Mouse (Mus musculus) forebrain, embryonic 16.5 days (tissue): ENCODE results near the gene Kcna7. TPM values are rescaled to one million over a fixed set of nuclear protein-coding genes. Genes with fewer than 3 reads are reported as not detected.

ENCODE experiments used
- ATAC-seq: fragments of 200-750 bp; cut with Nextera tagmentation; 2 replicates; pipeline ENCODE4 v1.8.0; 2017; ENCODE audit warnings: mild to moderate bottlenecking, moderate library complexity
- H3K27ac ChIP-seq: fragments of 300-500 bp; sonication (generic); 2 replicates; pipeline ENCODE4 v1.5.1; 2014; ENCODE audit warnings: low read length, control low read depth
- H3K27me3 ChIP-seq: fragments of 300-500 bp; sonication (generic); replicated peaks from 2 replicates; pipeline ENCODE4 v1.6.1; 2014; ENCODE audit warnings: low read length; ENCODE audit not compliant: control insufficient read depth, insufficient read depth
- H3K36me3 ChIP-seq: fragments of 300-500 bp; sonication (generic); 2 replicates; pipeline ENCODE4 v1.6.1; 2014; ENCODE audit not compliant: control insufficient read depth, insufficient read depth
- H3K4me1 ChIP-seq: fragments of 300-500 bp; sonication (generic); replicated peaks from 2 replicates; pipeline ENCODE4 v1.6.1; 2014; ENCODE audit warnings: low read length; ENCODE audit not compliant: control insufficient read depth, insufficient read depth
- H3K4me2 ChIP-seq: fragments of 300-500 bp; sonication (generic); 2 replicates; pipeline ENCODE4 v1.6.1; 2014; ENCODE audit warnings: mild to moderate bottlenecking, low read length, control low read depth
- H3K4me3 ChIP-seq: fragments of 300-500 bp; sonication (generic); replicated peaks from 2 replicates; pipeline ENCODE4 v1.5.1; 2014; ENCODE audit warnings: mild to moderate bottlenecking, low read length, control low read depth
- H3K9ac ChIP-seq: fragments of 300-500 bp; sonication (generic); replicated peaks from 2 replicates; pipeline ENCODE4 v1.6.1; 2014; ENCODE audit warnings: low read depth, low read length, control low read depth
- H3K9me3 ChIP-seq: fragments of 300-500 bp; sonication (generic); 2 replicates; pipeline ENCODE4 v1.6.1; 2016; ENCODE audit warnings: low read length; ENCODE audit not compliant: control insufficient read depth
- WGBS: fragments of 180-500 bp; shearing (Covaris S2); extraction: QIAGEN DNeasy Blood & Tissue Kit; methylation state at CpG from one replicate; pipeline ENCODE4 v1.1.7; 2014; 5-methylcytosine and 5-hydroxymethylcytosine counted together
- polyA plus RNA-seq: library from polyadenylated mRNA; unstranded; fragments of >200 nt; fragmentation: Nextera tagmentation; extraction: Ambion mirVana; gene quantifications from 2 replicates; pipeline ENCODE4 v1.2.1, GENCODE M21; 2015

The Kcna7 gene
- polyA plus RNA-seq, 1 experiment from 2014 or later, result not detected

DNA sequence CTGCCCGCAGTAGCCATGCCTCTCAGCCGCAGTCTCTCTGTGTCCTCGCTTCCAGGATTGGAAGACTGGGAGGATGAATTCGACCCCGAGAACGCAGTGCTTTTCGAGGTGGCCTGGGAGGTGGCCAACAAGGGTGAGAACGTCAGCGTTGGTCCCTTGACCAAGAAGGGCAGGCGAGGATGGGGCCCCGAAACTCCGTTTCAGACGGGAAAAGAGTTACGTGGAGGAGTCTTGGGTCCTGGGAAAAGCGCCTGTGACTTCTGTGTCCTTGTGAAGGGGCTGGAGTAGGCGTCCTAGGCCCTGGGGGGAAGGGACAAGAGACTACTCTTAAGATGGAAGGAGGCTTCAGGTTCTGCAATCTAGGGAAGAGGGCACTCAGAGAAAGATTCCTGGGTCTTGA lies 29.6 kb downstream of the Kcna7 start:
- no peaks in the 10 kb centered on the region for H3K27me3 ChIP-seq
- no peaks in the 10 kb centered on the region for H3K9me3 ChIP-seq
- H3K36me3 ChIP-seq, result peaks cover 3% of the 10 kb centered on the region; the same call in 1 of the 2 replicates
- peak overlapping the region; percentile 83 for H3K4me2 ChIP-seq
- H3K9ac ChIP-seq, result peak overlapping the region; percentile 79
- under 1% methylated on average over 16 of the region's 16 CpGs for WGBS
- peak overlapping the region; percentile 41; the same call in 1 of the 2 replicates for H3K27ac ChIP-seq
- ATAC-seq, result peak; percentile 21
- peak overlapping the region; percentile 62 for H3K4me3 ChIP-seq
- peaks cover 26% of the 10 kb centered on the region for H3K4me1 ChIP-seq

DNA sequence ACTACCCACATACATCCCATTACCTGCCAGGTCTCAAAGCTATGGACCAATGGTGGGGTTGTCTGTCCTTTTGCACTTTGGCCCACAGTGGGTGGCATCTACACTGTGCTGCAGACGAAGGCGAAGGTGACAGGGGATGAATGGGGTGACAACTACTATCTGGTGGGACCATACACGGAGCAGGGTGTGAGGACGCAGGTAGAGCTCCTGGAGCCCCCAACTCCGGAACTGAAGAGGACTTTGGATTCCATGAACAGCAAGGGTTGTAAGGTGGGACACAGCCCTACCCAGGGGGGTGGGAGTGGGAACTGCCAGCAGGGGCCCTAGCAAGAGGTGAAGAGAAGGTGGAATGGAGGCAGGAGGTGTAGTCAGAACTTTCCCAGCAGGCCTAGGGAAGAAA lies 31.0 kb downstream of the Kcna7 start:
- H3K4me3 ChIP-seq, result no peak overlapping the region
- no peak overlapping the region for H3K9ac ChIP-seq
- H3K36me3 ChIP-seq, result no peaks in the 10 kb centered on the region
- no peak overlapping the region for H3K27ac ChIP-seq
- no peak for ATAC-seq
- 92% methylated on average over 5 of the region's 5 CpGs for whole genome bisulfite sequencing
- no peaks in the 10 kb centered on the region for H3K27me3 ChIP-seq
- H3K4me2 ChIP-seq, result no peak overlapping the region
- no peaks in the 10 kb centered on the region for H3K9me3 ChIP-seq
- H3K4me1 ChIP-seq, result peaks cover 26% of the 10 kb centered on the region

DNA sequence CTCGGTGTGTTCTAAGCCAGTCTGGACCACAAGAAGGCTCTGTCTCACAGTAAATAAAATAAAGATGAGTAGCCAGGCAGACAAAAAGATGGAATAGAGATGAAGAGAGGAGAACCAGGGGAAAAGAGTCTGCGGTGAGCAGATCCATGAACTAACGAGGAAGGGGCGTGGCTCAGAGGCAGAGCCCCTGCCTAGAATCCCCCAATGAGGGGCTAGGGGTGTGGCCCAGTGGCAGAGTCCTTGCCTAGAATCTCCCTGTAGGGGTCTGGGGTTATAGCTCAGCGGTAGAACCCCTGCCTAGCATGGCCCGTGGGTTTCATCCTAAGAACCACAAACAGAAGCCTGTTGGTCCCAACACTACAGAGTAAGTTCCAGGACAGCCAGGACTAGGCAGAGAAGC lies 31.6 kb downstream of the Kcna7 start:
- no peaks in the 10 kb centered on the region for H3K9me3 ChIP-seq
- no peak overlapping the region for H3K4me3 ChIP-seq
- no peak for ATAC-seq
- no peak overlapping the region for H3K9ac ChIP-seq
- H3K27ac ChIP-seq, result no peak overlapping the region
- peaks cover 26% of the 10 kb centered on the region for H3K4me1 ChIP-seq
- 28% methylated on average over 6 of the region's 6 CpGs for WGBS
- no peaks in the 10 kb centered on the region for H3K36me3 ChIP-seq
- no peaks in the 10 kb centered on the region for H3K27me3 ChIP-seq
- H3K4me2 ChIP-seq, result no peak overlapping the region

DNA sequence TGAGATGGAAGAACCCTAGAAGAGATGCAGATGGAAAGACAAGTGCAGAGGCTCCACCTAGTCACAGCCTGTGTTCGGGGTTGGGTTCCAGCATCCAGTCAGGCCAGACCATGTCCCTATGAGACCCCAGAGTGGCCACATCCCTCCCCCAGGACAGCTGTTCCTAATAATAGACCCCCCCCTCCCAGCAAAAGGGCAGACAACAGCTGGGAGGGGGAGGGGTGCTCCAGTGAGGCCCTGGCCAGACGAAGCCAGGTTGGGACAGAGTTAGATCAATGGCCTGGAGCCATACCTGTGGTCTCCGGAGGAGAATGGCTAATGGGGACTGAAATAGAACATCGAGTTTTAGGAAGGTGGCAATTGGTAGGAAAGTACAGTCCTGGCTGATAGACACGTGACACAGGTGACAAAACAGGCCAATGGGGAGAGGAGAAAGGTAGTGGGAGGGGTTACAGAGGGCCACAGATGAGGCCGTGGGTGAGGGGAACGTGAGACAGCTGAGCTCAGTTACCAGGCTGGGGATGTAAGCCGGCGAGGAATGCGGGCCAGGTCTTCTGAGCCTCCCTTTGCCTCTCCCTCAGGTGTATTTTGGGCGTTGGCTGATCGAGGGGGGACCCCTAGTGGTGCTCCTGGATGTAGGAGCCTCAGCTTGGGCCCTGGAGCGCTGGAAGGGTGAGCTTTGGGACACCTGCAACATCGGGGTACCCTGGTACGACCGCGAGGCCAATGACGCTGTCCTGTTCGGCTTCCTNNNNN lies 32.2 kb downstream of the Kcna7 start, which contains the start of gene Ruvbl2:
TSS of gene Ruvbl2 (minus strand) at position 576 of the 756 bp plus-strand sequence.
- Histone ChIP-seq H3K36me3 (no peaks in the 10 kb centered on the region), H3K4me2 (no peak within 1 kb of the TSS), H3K27me3 (no peaks in the 10 kb centered on the region), H3K27ac (no peak within 1 kb of the TSS), H3K9ac (no peak within 1 kb of the TSS), H3K4me1 (peaks cover 25% of the 10 kb centered on the region), H3K4me3 (no peak within 1 kb of the TSS), H3K9me3 (no peaks in the 10 kb centered on the region)
- WGBS, result 18% methylated on average over 19 of the region's 19 CpGs
- no peak for ATAC-seq

DNA sequence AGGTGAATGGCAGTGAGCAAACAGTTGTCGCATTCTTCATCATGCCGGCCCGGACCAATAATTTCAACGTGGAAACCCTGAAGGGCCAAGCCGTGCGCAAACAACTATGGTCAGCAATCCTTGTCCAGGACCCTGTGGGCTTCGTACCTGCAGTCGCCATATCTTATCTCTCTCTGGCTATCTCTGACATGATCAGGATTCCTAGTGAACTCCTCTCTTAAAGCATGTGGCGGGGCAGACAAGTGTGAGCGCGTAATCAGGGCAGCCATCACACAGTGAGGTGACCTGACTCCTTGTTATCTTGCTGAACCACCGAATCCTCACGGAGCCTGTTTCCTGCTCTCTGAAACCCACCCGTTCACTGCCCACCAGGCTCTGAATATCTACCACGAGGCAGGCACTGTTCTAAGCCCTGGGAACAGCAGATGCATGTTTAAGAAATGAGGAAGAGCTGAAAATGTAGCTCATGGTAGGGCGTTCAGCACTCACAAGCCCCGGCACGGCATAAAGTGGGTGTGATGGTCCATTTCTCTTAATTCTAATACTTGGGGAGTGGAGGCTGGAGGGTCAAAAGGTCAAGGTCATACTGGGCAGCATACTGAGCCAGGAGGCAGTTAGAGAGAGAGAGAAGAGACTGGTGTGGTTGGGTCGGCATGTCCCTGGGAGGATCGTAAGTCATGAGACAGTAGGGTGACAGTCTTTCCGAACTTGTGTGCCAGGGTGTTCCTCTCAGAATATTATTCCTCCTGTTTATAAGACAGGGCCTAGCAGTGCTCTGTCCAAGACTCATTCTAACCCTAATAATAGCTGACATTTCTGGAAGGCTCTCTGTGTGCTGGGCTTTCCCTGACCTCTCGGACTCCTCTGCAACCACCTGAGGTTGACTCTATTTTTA lies 38.3 kb downstream of the Kcna7 start:
- WGBS, result 90% methylated on average over 22 of the region's 22 CpGs
- no peak for ATAC-seq
- H3K4me1 ChIP-seq, result no peaks in the 10 kb centered on the region
- no peaks in the 10 kb centered on the region for H3K9me3 ChIP-seq
- H3K4me2 ChIP-seq, result no peak overlapping the region
- H3K4me3 ChIP-seq, result no peak overlapping the region
- 0 out of 2 replicates have a peak, but pooled peaks cover 3% of the 10 kb centered on the region for H3K36me3 ChIP-seq
- H3K27ac ChIP-seq, result no peak overlapping the region
- H3K27me3 ChIP-seq, result no peaks in the 10 kb centered on the region
- no peak overlapping the region for H3K9ac ChIP-seq

DNA sequence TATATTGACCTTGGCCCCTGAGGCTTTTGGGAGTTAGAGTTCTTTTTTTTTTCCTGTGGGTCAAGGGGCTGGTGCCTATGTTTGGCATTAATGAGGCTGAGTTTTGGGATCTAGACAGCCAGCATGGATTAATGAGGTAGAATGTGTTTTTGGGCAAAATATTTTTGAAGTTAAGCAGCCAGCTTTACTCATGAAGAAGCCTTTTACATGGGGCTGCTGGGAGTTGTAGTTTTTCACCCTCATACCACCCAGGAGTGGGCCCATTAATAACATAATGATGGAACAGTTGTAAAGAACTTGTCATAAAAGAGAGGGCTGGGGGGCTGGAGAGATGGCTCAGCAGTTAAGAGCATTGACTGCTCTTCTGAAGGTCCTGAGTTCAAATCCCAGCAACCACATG lies 41.1 kb downstream of the Kcna7 start:
- Histone ChIP-seq H3K27ac (no peak overlapping the region), H3K4me3 (no peak overlapping the region), H3K9ac (no peak overlapping the region), H3K9me3 (no peaks in the 10 kb centered on the region), H3K36me3 (0 out of 2 replicates have a peak, but pooled peaks cover 3% of the 10 kb centered on the region), H3K27me3 (no peaks in the 10 kb centered on the region), H3K4me2 (no peak overlapping the region), H3K4me1 (no peaks in the 10 kb centered on the region)
- ATAC-seq, result no peak

DNA sequence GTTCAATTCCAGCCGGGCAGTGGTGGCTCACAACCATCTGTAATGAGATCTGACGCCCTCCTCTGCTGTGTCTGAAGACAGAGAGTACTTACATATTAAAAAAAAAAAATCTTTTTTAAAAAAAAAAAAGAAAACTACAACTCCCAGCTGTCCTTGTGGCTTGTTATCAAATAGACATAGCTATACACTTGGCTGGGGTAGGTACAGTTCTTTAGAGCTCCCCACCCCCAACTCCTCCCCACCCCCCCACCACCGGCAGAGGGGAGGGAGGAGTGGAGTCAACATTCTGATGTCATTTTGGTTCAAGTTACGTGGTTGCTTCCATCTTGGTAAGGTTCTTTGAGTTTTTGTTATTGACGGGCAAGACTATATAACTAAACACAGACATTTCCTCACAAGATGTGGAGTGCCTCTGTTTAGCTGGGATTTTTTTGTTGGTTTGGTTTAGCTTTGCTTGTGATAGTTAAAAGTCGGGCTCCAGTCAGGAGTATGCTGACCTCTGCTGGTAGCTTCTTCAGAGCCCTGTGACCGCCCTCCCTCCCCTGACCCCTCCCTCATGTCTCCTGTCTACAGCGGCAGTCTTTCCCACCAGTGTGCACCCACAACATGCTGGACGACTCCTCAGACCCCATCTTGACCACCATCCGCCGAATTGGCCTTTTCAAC lies 42.0 kb downstream of the Kcna7 start:
- H3K4me2 ChIP-seq, result no peak overlapping the region
- 41% methylated on average over 11 of the region's 11 CpGs for WGBS
- H3K36me3 ChIP-seq, result 0 out of 2 replicates have a peak, but pooled peaks cover 3% of the 10 kb centered on the region

DNA sequence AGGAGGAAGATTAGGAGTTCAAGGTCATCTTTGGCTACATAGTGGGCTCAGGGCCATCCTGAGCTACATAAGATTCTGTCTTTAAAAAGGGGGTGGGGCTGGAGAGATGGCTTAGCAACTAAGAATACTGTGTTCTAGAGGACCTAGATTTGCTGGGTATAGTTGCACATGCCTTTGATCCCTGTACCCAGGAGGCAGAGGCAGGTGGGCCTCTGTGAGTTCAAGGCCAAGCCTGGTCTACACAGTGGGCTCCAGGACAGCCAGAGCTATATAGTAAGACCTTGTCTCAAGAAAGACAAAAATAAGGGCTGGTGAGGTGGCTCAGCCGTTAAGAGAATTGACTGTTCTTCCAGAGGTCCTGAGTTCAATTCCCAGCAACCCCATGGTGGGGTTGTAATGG lies 44.5 kb downstream of the Kcna7 start:
- WGBS, result 100% methylated on average over 1 of the region's 1 CpGs
- Histone ChIP-seq H3K4me3 (no peak overlapping the region), H3K4me1 (no peaks in the 10 kb centered on the region), H3K36me3 (0 out of 2 replicates have a peak, but pooled peaks cover 3% of the 10 kb centered on the region), H3K9me3 (no peaks in the 10 kb centered on the region), H3K27ac (no peak overlapping the region), H3K4me2 (no peak overlapping the region), H3K27me3 (no peaks in the 10 kb centered on the region), H3K9ac (no peak overlapping the region)
- no peak for ATAC-seq

More for the DNA sequence above, 42.0 kb downstream of the Kcna7 start:
- Histone ChIP-seq H3K27ac (no peak overlapping the region), H3K27me3 (no peaks in the 10 kb centered on the region), H3K9me3 (no peaks in the 10 kb centered on the region), H3K4me1 (no peaks in the 10 kb centered on the region), H3K9ac (no peak overlapping the region), H3K4me3 (no peak overlapping the region)
- ATAC-seq, result no peak
